Mouse (Mus musculus) lung, postnatal 0 days (tissue): ENCODE measurements around the gene Uri1.

Source experiments
- CTCF ChIP-seq: IDR thresholded peaks from 2 replicates; pipeline ENCODE4 v1.5.1; 2016; ENCODE audit warnings: antibody characterized with exemption, mild to moderate bottlenecking
- EP300 ChIP-seq: IDR thresholded peaks from 2 replicates; pipeline ENCODE4 v1.6.1; 2016; ENCODE audit warnings: antibody characterized with exemption, mild to moderate bottlenecking, control low read depth

DNA sequence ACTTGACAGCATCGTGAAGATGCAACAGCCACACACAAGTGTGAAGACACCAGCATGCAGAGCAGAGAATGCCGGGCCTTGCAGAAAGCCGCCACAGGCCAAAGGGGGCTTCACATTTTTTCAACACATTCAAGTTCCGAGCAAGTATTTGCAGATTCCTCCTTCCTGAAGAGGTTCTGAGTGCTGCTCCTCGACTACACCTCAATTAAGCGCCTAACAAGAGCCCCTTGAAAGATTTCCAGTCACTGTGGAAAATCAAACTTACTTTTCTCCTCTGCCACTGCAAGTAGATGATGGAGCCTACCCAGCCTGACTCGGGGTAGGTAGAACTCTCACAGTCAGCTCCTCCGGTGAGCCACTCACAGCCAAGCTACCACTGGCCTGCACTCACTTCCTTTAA lies 86.9 kb downstream of the Uri1 start:
- TF ChIP-seq CTCF (no peak), EP300 (peak; percentile 61)
